Mouse (Mus musculus) limb, embryonic 10.5 days (tissue): Measurements from ENCODE around the gene Sox11. TPM values are rescaled to one million over a fixed set of nuclear protein-coding genes. Genes with fewer than 3 reads are reported as not detected.

Source experiments
- DNase-seq: peaks from one replicate; pipeline ENCODE4 v3.0.0-alpha.2; 2017; ENCODE audit warnings: low spot score
- H3K27ac ChIP-seq: fragments of 300-500 bp; sonication (generic); 2 replicates; pipeline ENCODE4 v1.5.1; 2016; ENCODE audit warnings: mild to moderate bottlenecking
- H3K27me3 ChIP-seq: fragments of 300-500 bp; sonication (generic); 2 replicates; pipeline ENCODE4 v1.6.1; 2016; ENCODE audit warnings: low read depth, mild to moderate bottlenecking; ENCODE audit not compliant: poor library complexity, severe bottlenecking
- H3K36me3 ChIP-seq: fragments of 300-500 bp; sonication (generic); 2 replicates; pipeline ENCODE4 v1.6.1; 2016; ENCODE audit warnings: mild to moderate bottlenecking, moderate library complexity
- H3K4me1 ChIP-seq: fragments of 300-500 bp; sonication (generic); 2 replicates; pipeline ENCODE4 v1.6.1; 2016
- H3K4me3 ChIP-seq: fragments of 300-500 bp; sonication (generic); 2 replicates; pipeline ENCODE4 v1.5.1; 2016; ENCODE audit warnings: mild to moderate bottlenecking, moderate library complexity
- H3K9me3 ChIP-seq: fragments of 300-500 bp; sonication (generic); replicated peaks from 2 replicates; pipeline ENCODE4 v1.6.1; 2016; ENCODE audit warnings: mild to moderate bottlenecking
- WGBS: fragments of 180-500 bp; shearing (Covaris S2); methylation state at CpG from one replicate; pipeline ENCODE4 v1.1.7; 2016; 5-methylcytosine and 5-hydroxymethylcytosine counted together
- polyA plus RNA-seq: library from polyadenylated mRNA; unstranded; fragments of >200 nt; fragmentation: Nextera tagmentation; extraction: Ambion mirVana; gene quantifications from 2 replicates; pipeline ENCODE4 v1.2.1, GENCODE M21; 2016

Gene Sox11
- polyA plus RNA-seq: 201 and 255 TPM in 2 replicates

DNA sequence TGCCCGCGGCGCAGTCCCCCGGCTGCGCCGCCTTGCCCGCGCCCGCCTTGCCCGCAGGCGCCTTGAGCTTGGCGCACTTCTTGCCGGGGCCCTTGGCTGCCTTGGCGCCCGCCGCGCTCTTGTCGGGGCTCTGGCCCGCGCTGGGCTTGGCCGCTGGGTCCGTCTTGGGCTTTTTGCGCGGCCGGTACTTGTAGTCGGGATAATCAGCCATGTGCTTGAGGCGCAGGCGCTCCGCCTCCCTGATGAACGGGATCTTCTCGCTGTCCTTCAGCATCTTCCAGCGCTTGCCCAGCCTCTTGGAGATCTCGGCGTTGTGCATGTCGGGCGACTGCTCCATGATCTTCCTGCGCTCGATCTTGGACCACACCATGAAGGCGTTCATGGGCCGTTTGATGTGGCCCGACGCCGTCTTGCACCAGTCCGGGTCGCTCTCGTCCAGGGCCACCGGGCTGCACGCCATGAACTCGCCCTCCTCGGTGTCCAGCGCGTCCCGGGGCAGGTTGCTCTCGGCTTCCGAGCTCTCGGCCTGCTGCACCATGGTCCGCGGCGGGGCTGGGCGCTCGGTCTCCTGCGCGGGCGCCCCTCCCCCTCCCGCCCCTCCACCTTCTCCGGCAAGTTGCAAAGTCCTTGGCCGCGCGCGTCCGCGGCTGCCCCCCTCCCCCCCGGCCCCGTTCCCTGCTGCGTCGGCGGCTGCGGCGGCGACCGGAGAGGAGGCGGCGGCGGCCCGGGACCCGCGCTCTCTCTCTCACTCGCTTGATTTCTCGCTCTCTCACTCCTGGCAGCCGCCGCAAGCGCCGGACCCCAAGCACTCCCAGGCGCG, at the start of gene Sox11:
TSS of gene Sox11 (minus strand) at position 704 of the 820 bp plus-strand sequence.
- Histone ChIP-seq H3K4me3 (peak within 1 kb of the TSS; percentile 100), H3K4me1 (peaks cover 31% of the 10 kb centered on the region), H3K27ac (peak within 1 kb of the TSS; percentile 99), H3K27me3 (no peaks in the 10 kb centered on the region), H3K36me3 (peaks cover 29% of the 10 kb centered on the region), H3K9me3 (no peaks in the 10 kb centered on the region)
- peak; percentile 95 for DNase-seq
- under 1% methylated on average over 87 of the region's 95 CpGs for WGBS

DNA sequence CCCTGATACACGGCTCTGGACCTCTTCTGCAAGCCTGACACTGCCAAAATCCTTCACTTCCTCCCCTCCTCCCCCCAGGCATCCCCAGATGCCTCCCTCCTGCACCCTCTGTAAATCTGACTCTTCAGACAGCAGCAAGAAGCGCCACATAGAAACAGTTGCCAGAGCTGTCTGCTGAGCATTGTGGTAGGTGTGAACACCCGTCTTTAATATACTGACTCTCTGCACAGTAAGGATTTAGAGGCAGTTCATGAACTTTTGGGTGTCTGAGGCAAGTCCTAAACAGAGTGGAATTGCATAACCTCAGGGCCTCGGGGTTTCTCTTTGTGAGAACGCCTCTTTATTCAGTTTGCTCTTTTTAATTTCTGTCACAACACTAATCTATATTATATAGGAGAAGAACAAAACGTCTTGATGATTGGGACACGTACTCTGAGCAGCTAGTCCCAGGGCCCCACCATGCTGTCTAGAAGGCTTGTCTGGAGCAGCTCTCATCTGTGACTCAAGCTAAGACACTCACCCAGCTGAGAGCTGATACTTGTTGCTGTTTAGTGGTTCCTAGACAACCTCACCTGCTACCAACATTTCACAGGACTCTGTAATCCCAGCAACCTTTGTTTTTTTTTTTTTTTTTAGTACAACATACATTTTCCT, 49.4 kb upstream of the Sox11 start:
- Histone ChIP-seq H3K27me3 (no peaks in the 10 kb centered on the region), H3K27ac (peak overlapping the region; percentile 61), H3K4me1 (peaks cover 25% of the 10 kb centered on the region), H3K4me3 (no peak overlapping the region), H3K36me3 (no peaks in the 10 kb centered on the region), H3K9me3 (no peaks in the 10 kb centered on the region)
- 39% methylated on average over 7 of the region's 7 CpGs for WGBS
- DNase-seq: no peak

DNA sequence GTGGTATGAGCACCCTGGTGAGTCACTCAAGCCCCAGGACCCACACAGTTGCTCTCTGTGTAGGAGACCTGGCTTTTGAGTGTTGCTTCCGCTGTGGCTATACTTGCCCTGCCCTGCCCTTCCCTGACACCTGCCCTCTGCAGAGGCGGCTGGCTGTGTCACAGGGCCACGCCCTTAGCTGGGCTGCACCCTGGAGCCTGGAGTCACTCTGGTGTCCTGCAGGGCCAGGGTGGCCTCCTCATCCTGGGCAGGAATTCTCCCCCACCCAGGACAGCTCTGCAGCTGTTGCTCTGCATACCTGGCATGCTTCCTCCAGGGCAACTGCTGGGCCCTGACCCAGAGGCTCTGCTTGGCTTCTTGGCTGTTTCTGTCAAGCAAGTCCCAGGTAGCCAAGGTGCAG, 48.1 kb upstream of the Sox11 start:
- Histone ChIP-seq H3K27ac (peak overlapping the region; percentile 57), H3K36me3 (no peaks in the 10 kb centered on the region), H3K4me1 (peaks cover 32% of the 10 kb centered on the region), H3K27me3 (no peaks in the 10 kb centered on the region), H3K4me3 (no peak overlapping the region), H3K9me3 (no peaks in the 10 kb centered on the region)
- 32% methylated on average over 3 of the region's 3 CpGs for WGBS
- DNase-seq: no peak

DNA sequence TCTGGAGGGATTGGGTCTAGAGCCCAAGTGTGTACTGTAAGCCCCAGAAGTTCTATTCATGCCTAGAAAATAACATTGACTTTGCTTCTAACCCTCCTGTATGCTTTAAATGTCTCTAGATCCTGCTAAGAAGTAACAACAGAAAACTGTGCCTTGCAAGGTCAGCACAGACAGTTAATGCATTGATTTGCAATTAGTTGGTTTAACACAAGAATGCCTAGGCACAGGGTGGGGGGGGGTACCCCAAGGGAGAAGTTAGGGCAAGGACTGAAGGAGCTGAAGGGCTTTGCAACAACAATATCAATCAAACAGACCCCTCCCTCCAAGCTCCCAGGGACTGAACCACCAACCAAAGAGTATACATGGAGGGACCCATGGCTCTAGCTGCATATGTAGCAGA, 47.1 kb upstream of the Sox11 start:
- Histone ChIP-seq H3K4me3 (no peak overlapping the region), H3K9me3 (no peaks in the 10 kb centered on the region), H3K36me3 (no peaks in the 10 kb centered on the region), H3K27me3 (no peaks in the 10 kb centered on the region), H3K4me1 (peaks cover 37% of the 10 kb centered on the region), H3K27ac (no peak overlapping the region)
- no peak for DNase-seq

DNA sequence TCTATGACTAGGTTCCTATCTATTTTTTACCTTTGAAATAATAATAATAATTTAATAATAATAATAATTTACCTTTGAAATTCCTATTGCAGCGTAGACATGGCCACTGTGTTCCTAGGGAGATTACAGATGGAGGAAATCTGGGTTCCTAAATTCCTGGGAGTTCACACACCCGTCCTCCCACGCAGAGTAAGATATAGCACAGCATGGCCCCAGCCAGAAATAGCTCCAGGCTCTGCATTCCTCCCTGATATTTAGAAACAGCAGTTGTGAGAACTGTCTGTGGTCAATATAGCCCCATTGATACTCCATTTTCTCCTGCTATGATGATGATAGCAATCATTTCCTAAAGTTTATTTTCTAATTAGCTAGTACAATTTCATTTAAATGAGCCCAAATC, 30.1 kb upstream of the Sox11 start:
- Histone ChIP-seq H3K36me3 (no peaks in the 10 kb centered on the region), H3K27me3 (no peaks in the 10 kb centered on the region), H3K27ac (no peak overlapping the region), H3K4me1 (peaks cover 4% of the 10 kb centered on the region), H3K4me3 (no peak overlapping the region), H3K9me3 (no peaks in the 10 kb centered on the region)
- no peak for DNase-seq
- WGBS: 81% methylated on average over 3 of the region's 3 CpGs

DNA sequence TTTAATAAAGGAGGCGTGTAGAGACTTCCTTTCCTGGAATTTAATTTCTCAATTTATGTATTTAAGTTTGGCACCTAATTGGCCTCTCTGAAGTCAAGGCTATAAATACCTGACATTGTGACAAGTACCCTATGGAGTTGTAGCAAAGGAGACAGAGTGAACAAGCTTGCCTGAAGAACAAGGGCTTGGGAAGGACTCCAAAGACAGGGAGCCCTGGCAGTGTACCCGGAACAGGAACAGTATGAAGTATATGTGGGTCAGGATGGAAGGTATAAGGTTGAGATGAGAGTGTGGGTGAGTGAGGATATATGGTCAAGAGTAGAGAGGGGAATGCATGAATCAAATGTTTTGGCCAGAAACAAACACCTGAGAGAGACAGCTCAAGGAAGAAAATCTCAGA, 28.4 kb upstream of the Sox11 start:
- H3K27ac ChIP-seq: no peak overlapping the region
- H3K27me3 ChIP-seq: no peaks in the 10 kb centered on the region
- 78% methylated on average over 2 of the region's 2 CpGs for WGBS
- H3K4me3 ChIP-seq: no peak overlapping the region
- DNase-seq: no peak
- H3K4me1 ChIP-seq: peaks cover 10% of the 10 kb centered on the region
- no peaks in the 10 kb centered on the region for H3K9me3 ChIP-seq
- H3K36me3 ChIP-seq: no peaks in the 10 kb centered on the region

DNA sequence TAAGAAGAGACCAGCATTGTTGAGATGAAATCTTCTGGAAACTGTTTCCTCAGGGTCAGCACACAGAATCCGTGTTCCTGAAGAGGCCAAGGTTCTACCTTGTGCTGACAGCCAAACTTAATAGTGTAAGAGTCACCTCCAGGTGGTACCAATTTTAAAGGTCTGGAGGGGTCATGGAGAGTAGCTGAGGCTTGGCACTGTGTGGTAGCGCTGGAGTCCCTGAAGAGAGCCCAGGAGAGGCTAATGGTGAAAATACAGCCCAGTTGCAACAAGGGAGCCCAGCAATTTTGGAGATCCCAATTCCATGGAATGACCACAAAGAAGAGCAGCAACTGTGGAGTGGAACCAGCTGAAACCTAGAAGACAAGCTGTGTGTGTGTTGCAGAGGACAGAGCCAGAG, 25.1 kb upstream of the Sox11 start:
- WGBS: 19% methylated on average over 2 of the region's 2 CpGs
- Histone ChIP-seq H3K27me3 (no peaks in the 10 kb centered on the region), H3K4me1 (peaks cover 10% of the 10 kb centered on the region), H3K27ac (peak overlapping the region; percentile 63; the same call in 1 of the 2 replicates), H3K9me3 (no peaks in the 10 kb centered on the region), H3K36me3 (no peaks in the 10 kb centered on the region), H3K4me3 (no peak overlapping the region)
- DNase-seq: peak; percentile 56

DNA sequence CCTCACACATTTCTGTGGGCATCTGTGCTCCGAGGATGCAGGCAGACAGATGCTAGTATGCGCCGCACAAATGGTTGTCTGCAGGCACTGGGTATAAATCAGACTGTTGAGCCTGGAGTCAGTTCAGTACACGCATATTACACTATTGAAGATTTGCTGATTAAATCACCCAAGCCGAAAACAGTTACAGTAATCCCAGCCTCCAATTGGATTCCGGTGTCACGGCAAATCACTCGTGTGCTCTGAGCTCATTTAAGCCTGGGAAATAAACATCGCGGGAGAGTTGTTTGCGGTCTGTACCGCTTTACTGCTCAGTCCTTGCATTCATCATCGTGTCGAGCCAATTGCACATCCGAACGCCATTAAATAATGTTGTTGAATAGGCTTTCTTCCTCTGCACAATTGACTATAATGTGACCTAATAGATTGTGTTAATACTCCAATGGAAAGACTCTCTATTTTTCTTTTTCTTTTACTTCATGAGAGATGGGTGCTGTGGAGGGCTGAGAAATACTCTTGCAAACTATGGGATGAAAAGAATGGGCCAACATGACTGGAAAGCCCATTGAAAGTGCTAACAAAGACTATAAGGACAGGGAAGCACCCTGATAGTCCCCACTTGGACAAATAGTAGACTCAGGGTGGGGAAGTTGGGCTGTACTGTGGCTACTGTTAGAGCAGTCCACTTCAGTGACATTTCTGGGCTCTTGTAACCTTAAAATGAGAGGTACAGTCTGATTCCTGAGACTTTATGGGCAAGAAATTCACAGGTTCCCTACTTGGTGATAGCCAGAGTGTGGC, 21.7 kb upstream of the Sox11 start:
- no peak overlapping the region for H3K4me3 ChIP-seq
- WGBS: 92% methylated on average over 16 of the region's 16 CpGs
- peaks cover 10% of the 10 kb centered on the region for H3K4me1 ChIP-seq
- no peaks in the 10 kb centered on the region for H3K36me3 ChIP-seq
- no peak for DNase-seq
- no peak overlapping the region for H3K27ac ChIP-seq
- H3K27me3 ChIP-seq: no peaks in the 10 kb centered on the region
- no peaks in the 10 kb centered on the region for H3K9me3 ChIP-seq

DNA sequence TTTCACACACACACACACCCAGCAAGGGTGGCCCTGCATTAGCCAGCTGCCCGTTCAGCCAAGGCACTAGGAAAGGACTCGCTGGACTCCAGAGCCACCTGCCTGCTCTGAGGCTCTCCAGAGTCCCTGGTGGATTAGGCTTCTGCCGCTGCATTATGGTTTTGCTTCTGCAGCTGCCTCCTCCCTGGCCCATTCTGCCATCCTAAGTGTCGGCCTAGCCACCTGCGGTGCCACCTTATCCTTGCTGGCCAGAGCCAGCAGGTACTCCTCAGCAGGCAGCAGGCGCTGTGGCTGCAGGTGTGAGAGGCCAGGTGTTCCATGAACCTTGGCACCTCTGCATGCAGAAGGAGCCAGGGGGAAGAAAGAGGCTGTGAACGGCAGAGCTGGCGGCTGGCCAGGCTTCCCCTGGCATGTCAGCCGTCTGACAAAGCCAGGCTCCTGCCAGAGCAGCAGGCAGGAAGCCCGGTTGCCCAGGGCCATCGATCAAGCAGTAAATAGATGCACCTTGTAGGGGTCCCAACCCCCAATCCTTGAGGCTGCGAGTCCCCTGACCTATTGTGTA, 14.8 kb upstream of the Sox11 start:
- Histone ChIP-seq H3K27ac (peak overlapping the region; percentile 68), H3K36me3 (no peaks in the 10 kb centered on the region), H3K9me3 (no peaks in the 10 kb centered on the region), H3K4me1 (peaks cover 11% of the 10 kb centered on the region), H3K27me3 (no peaks in the 10 kb centered on the region), H3K4me3 (no peak overlapping the region)
- WGBS: 30% methylated on average over 12 of the region's 12 CpGs
- no peak for DNase-seq

DNA sequence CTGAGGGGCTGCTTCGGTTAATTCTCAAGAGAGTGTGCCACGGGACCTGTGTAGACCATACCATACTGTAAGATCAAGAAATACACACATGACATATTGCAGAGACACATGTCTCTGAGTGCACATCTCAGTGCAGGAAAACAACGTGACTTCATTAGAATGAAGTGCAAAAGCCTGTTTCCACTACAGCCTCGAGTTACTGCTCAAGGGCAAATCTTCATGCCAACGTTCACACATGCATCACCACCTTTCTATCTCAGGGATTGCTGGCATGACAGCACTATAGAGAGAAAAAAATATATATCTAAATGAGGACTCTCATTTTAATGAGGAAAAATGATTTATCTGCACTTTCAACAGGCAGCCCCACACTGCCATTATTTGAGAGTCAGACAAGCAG, 14.2 kb upstream of the Sox11 start:
- WGBS: 85% methylated on average over 5 of the region's 5 CpGs

DNA sequence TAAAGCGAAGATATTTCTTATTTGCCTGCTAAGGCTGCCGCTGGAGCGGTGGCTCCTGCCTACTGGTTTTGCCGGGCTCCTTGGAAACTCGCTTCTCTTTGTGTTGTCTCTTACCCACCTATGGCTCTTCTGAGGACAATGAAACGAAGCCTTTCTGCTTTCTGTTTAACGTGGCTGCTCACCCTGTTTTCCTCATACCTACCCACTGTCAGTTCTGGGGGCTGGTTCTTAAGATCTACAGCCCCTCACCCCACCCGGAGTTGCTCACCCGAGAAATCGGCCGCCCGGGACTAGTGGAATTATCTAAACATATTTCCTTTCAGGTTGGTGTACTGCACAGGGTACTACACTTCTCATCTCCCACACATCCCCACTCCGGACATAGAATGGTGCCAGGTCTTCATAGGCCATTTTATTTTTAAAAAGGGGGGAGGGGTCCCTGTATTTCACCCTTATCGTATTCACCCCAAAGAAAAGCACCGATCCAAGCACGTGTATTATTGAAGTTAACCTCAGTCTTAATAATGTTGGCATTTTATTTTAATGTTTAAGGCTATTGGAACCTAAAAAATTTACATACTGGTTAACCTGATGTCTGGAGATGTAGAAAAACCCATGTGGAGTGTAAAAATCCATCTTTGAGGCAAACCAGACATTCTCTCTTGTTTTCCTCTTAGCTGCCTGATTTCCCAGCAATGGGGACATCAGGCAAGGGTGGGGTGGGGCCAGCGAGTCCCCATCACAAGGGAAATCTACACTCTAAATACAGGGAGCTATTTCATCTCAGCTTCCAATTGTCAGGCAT, 1.4 kb upstream of the Sox11 start:
- 5% methylated on average over 17 of the region's 17 CpGs for WGBS
- Histone ChIP-seq H3K4me3 (peak overlapping the region; percentile 100), H3K27ac (peak overlapping the region; percentile 99), H3K27me3 (no peaks in the 10 kb centered on the region), H3K4me1 (peaks cover 29% of the 10 kb centered on the region), H3K36me3 (peaks cover 13% of the 10 kb centered on the region), H3K9me3 (no peaks in the 10 kb centered on the region)
- no peak for DNase-seq

More for the DNA sequence above, 14.2 kb upstream of the Sox11 start:
- H3K9me3 ChIP-seq: no peaks in the 10 kb centered on the region
- no peaks in the 10 kb centered on the region for H3K27me3 ChIP-seq
- H3K4me3 ChIP-seq: no peak overlapping the region
- no peaks in the 10 kb centered on the region for H3K36me3 ChIP-seq
- no peak for DNase-seq
- H3K27ac ChIP-seq: 0 out of 2 replicates have a peak overlapping the region, but pooled peaks have one; percentile 68
- H3K4me1 ChIP-seq: peaks cover 11% of the 10 kb centered on the region
